Mouse (Mus musculus): Measurements from ENCODE around the gene Pklr.

DNA sequence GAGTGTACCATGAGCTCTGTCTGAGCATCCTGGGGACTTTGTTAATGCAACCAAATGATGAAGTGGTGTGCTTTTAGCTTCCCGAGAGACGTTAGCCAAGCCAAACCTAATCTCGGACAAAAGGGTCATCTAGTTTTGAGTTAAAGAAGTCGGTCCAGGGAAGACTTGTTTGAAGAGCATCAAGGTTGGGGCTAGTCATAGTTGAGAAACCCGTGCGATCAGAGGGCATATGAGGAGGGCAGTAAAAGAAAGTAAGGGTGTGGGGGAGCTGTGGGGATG lies 42.1 kb downstream of the Pklr start:
- TF ChIP-seq CTCF (IDR thresholded peaks at IDR 0.05; ENCODE audit: low read depth, low read length) (no peak), POLR2A (IDR thresholded peaks at IDR 0.05; ENCODE audit: extremely low read depth, insufficient read depth, low read length) (no peak)
